In genomic region chr12:79138999-79139398, GRCm38 (mm10) we compare ENCODE assay signal across 22 mouse cellular contexts. TPM values are rescaled to one million over a fixed set of nuclear protein-coding genes. Genes with fewer than 3 reads are reported as not detected.
DNase-seq lines count a peak whose midpoint lies in the region; TF ChIP-seq lines count a peak whose summit lies in the region.
"Had no signal": no experiment of that assay in that cellular context is flagged by ENCODE, and none has a peak within 500 bp of the region (broad histone marks: within the 10 kb centered on the region; RNA-seq: fewer than 3 reads in every experiment).

No protein-coding gene starts in this region.

- H3K27ac ChIP-seq in small intestine, adult 2 months (ENCODE audit: insufficient read depth, low read depth, low read length): peak overlapping the region; percentile 4; the same call in 1 of the 2 replicates
- H3K27ac ChIP-seq: embryonic facial prominence, embryonic 10.5 days; embryonic facial prominence, embryonic 12.5 days; forebrain, embryonic 13.5 days; forebrain, embryonic 15.5 days had no signal

- peaks cover 18% of the 10 kb centered on the region for H3K4me1 ChIP-seq in small intestine, adult 2 months (ENCODE audit: control insufficient read depth, insufficient read depth, insufficient read length, low read length)
- H3K4me1 ChIP-seq: embryonic facial prominence, embryonic 12.5 days; forebrain, embryonic 13.5 days; forebrain, embryonic 15.5 days had no signal

- intact Hi-C loops in heart, postnatal 25 days (cut with DNase I): no loop called here

- peak; percentile 43 for DNase-seq in heart, adult 11 months
- no peak for DNase-seq in heart, postnatal 25 days (ENCODE audit: low spot score)
- DNase-seq in lung, postnatal 25 days (ENCODE audit: low spot score): peak; percentile 25
- no peak for DNase-seq in lung, postnatal 10 days
- no peak for DNase-seq in kidney, postnatal 14 days
- DNase-seq: adrenal gland, adult 8-10 months; adrenal gland, postnatal 14 days; adrenal gland, postnatal 36 days; B cell, adult 2 months; cerebellum, adult 11-12 months; cerebellum, adult 2 months; cerebellum, adult 9-10 months; cerebellum, postnatal 10 days; cerebellum, postnatal 25 days had no signal

- no peak for TF ChIP-seq CTCF in small intestine, adult 2 months (IDR thresholded peaks at IDR 0.05; ENCODE audit: extremely low read depth, insufficient read length, insufficient replicate concordance, low read depth, low read length)

- peaks cover 20% of the 10 kb centered on the region for H3K36me3 ChIP-seq in small intestine, adult 2 months (ENCODE audit: control insufficient read depth, insufficient read depth, low read length)
- H3K36me3 ChIP-seq: embryonic facial prominence, embryonic 10.5 days; embryonic facial prominence, embryonic 12.5 days; forebrain, embryonic 15.5 days; G1E had no signal

- no peak overlapping the region for H3K4me3 ChIP-seq in small intestine, adult 2 months (ENCODE audit: low read depth, low read length)
- H3K4me3 ChIP-seq: embryonic facial prominence, embryonic 10.5 days; embryonic facial prominence, embryonic 12.5 days; forebrain, embryonic 13.5 days; forebrain, embryonic 15.5 days had no signal

- TF ChIP-seq POLR2A in small intestine, adult 2 months (IDR thresholded peaks at IDR 0.05; ENCODE audit: low read depth, low read length): no peak

- H3K27me3 ChIP-seq in small intestine, adult 2 months (ENCODE audit: control insufficient read depth, insufficient read depth, low read length): no peaks in the 10 kb centered on the region
- H3K27me3 ChIP-seq: CH12.LX; embryonic facial prominence, embryonic 12.5 days; forebrain, embryonic 13.5 days; forebrain, embryonic 15.5 days; Patski had no signal

RNA-seq across cellular contexts. Expression of gene Arg2, which starts 8.4 kb away (rescaled TPM):
- total RNA-seq in heart, postnatal 25 days (2021): not detected
- 148 and 162 TPM in 2 replicates for polyA plus RNA-seq in small intestine, adult 2 months (2012; rRNA removed)
- total RNA-seq: adrenal gland, postnatal 14 days; CH12.LX had no signal
- polyA plus RNA-seq: G1E had no signal

RNA-seq across cellular contexts. Expression of gene Vti1b, which starts 33.5 kb away (rescaled TPM):
- total RNA-seq in heart, postnatal 25 days (2021): 10 to 100 TPM; 73.5 to 80.3 TPM
- 23.4 and 56.8 TPM in 2 replicates for polyA plus RNA-seq in small intestine, adult 2 months (2012; rRNA removed)

RNA-seq across cellular contexts. Expression of gene Pigh, which starts 49.5 kb away (rescaled TPM):
- 1 to 10 TPM; 3.8 to 4.0 TPM for total RNA-seq in heart, postnatal 25 days (2021)
- 7.5 and 9.9 TPM in 2 replicates for polyA plus RNA-seq in small intestine, adult 2 months (2012; rRNA removed)

RNA-seq across cellular contexts. Expression of gene Rdh11, which starts 53.1 kb away (rescaled TPM):
- 1 to 10 TPM; 2.3 to 3.1 TPM for total RNA-seq in heart, postnatal 25 days (2021)
- 6.3 and 11.6 TPM in 2 replicates for polyA plus RNA-seq in small intestine, adult 2 months (2012; rRNA removed)

Comparison
In these comparisons a context has a peak if more than half of its experiments do, and no peak if none do; other contexts are left out.
1. DNase-seq: peak in heart, adult 11 months (single experiment) and lung, postnatal 25 days (single experiment); none in heart, postnatal 25 days (single experiment), lung, postnatal 10 days (single experiment) and kidney, postnatal 14 days (single experiment).